Mouse (Mus musculus): Measurements from ENCODE around the gene Toporsl. TPM values are rescaled to one million over a fixed set of nuclear protein-coding genes. Genes with fewer than 3 reads are reported as not detected.

Toporsl gene
- not detected for total RNA-seq (2021)
- long read RNA-seq, experiment 1, result 0 reads
- long read RNA-seq, experiment 2, result 0 reads

DNA sequence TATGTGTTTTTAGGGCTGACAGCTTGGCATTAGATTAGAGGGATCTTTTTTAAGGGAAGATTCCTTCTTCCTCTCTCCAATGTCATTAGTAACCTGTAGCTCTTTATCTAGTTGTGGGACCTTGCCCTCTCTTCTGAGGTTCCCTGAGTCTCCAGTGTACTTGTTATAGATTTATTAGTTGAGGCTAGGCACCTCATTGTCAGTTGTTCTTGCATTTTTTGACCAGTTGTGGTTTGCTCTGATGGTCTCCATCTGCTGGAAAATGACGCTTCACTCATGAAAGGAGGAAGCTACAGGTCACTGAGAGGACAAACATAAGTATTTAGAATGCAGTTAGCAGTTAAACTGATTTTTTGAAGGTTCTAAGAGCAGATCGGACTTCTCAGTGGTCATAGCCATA is at the start of gene Toporsl:
Gene Toporsl (plus strand): TSS at position 348 of the 400 bp plus-strand sequence.
- no peak for DNase-seq (ENCODE audit: low spot score in 2 of 2)

DNA sequence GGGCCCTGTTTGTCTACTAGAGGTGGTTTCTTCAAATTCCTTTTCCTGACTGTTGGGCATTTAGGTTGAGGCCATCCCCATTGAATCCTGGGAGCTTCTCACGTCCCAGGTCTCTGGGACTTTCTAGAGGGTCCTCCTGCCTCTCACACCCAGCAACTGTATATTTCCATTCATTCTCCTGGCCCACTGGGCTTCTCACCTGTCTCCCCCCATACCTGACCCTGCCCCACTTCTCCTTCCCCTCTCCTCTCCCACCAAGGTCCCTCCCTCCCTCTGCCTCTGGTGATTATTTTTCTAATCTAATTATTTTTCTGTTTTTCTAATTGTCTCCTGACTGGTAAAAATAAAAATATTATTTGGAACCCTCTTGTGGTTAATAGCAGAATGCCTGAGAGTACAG is 38.4 kb upstream of the Toporsl start:
- DNase-seq (ENCODE audit: low spot score in 2 of 2), result no peak

DNA sequence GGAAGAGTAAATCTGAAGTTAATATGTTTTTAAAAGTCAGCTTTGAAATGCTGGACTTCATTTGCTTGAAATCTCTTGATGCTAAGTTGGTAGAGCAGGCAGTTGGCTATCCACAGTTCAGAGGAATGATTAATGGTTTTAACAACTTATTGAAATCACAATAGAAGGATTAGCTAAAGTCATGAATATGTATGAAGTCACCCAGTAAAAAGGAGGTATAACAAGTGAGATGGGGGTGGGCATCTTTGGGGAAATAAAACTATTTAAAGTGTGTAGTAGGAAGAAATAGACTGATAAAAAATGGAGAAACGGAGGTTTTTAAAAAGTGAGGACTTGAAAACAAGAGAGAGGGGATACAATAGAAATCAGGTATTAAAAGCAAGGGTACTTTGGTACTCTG is 38.0 kb upstream of the Toporsl start:
- no peak for DNase-seq (ENCODE audit: low spot score in 2 of 2)

DNA sequence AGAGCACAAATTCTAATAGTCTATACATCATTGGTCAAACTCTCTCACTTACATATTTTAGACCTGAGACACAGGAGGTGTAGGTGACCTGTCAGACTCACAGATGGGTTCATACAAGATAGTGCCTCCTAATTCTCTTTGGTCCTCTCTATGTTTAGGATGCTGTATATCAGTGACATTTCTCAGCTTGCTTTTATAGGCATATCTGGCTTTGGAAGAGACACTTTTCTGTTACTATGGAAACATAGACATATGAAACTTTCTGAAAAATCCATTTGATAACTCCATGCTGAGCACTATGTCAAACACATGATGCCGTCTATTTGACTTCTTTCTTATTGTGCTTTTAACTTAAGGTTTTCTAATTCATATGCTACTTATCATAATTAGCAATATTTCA is 32.2 kb upstream of the Toporsl start:
- DNase-seq (ENCODE audit: low spot score in 2 of 2), result no peak

DNA sequence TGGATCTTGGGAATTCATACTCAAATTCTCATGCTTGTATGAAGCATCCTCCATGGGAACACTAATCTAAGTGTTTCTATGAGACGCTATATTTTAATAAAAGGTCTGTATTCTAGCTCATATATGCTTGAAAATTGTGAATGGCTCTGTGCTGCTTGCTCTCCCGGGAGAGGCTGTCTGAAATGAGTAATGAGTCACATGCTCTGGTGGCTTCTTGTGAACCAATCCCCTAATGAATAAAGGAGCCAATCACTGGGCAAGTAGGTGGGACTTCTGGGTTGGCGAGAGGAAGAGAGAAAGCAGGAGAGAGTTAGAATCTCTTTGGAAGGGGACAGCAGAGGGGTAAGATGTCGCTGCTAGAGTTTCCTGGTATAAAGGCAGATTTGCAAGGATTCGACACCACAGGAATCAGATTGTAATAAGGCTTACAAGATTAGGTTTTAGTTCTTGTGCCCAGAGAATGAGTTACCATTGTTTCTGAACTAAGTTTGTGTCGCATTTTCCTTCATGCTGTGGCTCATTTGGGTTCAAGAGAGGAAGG is 9.8 kb upstream of the Toporsl start:
- DNase-seq (ENCODE audit: low spot score in 2 of 2), result no peak

DNA sequence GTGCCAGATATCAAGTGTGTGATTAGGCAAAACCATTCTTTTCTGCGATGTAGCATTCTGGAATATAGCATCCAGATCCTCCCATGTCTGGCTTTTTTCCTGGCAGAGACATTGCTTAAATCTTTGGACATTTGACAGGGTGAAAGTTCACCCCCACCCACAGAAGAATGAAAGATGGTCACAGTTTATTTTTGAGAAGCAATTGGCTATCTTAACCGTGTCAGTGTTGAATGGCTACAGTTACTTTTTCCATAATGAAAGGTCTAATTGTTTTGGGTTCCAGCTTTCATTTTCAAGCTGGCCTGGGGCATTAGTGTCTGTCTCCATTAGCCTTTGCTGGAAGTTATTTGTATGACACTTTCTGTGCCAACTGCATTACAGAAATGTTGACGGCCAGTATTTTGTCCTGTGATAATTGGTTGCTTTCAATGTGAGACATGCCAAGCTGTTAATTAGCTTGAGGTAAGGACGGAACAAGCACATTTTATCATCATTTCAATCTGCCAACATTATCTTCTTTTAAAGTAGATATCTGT is 2.2 kb upstream of the Toporsl start:
- no peak for DNase-seq (ENCODE audit: low spot score in 2 of 2)

DNA sequence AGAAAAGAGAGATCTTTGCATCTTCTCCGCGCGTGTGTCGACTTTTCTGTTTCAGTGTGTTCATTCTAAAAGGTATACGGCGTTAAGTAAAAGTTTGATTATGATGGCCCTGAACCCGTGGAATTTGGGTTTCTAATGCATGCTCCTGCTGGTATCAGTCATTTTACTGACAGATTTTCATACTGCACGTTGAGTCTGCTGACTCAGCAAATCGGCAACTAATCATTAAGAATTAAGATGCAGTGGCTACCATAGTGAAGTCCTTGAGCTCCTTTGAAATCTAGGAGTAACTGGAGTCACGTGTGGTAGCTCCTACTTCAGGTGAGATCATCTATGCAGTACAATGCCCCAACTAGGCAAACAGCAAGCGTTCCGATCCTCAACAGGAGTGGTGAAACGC is 1.4 kb upstream of the Toporsl start:
- no peak for DNase-seq (ENCODE audit: low spot score in 2 of 2)

DNA sequence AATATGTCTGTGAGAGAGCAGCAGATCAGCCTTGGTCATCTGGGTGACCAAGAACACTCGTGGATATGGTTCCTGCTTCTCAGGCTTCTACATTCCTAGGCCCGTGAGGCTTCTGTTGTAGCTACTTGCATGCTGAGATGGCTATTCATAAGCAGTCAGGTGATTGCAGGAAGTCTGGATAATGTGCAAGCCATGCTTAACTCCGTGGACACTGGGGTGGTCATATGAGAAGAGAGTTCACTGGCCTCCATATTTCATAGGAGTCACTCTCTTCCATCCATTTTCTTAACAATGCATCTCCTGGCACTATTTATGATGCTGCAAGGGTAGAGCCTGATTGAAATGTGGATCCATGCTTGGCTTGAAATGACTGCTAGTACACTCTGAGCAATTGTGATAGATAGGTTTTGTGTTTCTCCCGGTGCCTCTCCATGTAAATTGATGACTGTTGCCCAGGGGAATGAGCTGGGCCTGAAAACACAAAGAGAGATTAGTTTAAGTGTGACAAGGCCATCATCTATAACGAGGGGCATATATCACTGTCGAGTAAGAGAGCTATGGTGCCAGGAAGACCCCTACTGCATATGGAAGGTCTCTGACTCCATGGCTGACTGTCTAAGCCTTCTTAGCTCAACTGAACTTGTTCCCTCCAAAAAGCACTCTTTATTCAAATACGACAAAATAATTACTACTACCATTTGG is 2.3 kb downstream of the Toporsl start:
- no peak for DNase-seq (ENCODE audit: low spot score in 2 of 2)

DNA sequence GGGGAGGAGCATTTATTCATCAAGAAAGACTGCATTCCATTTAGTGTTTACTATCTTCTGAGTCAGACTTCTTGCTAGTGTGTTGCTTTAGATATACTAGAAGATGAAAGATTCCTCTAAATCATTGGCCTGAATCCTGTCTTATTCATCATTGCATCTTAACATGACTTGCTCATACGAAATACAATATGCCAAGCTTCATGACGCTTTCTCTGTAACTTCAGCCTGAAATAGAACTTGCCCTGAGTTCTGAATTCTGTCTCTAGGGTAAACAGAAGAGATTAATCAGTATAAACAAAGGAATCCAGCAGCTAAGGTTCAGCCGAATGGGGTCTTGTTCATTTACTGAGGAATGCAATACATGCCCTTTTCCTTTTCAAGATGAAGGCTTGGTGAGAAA is 10.8 kb downstream of the Toporsl start:
- no peak for DNase-seq (ENCODE audit: low spot score in 2 of 2)

DNA sequence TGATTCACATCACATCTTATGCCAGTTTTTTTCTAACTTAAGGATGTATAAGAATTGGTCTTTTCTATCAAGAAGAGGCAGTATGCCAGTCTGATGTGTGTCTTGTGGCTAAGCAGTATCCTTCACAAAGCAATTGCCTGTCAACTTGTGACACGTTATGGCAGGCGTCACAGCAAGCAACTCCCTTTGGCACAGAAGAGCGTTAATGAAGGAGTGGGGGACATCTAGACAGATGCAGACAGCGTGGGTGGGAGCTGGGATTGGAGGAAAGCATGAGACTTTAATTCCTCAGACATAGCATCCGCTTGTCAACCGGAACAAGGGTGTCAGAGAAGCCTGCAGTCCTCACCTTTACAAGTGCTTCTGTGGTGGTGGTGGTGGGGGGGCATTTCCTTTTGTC is 38.9 kb downstream of the Toporsl start:
- no peak for DNase-seq (ENCODE audit: low spot score in 2 of 2)

DNA sequence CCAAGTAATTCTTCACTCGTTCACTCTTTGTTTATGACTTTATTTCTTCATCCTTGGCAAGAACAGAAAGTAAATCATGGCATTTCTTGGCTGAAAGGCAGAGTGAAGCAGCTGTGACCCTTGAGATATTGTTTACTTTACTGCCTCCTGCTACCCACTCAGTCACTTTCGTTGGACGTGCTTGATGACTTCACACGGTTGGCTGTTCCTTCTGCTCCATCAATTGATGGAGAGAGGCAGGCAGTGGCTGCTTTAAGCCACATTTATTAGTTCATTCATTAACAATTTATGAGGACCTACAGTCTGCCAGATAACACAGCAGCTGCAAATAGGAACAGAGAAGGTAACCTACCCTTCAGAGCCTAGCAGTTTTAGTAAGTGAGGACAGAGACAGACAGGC is 51.7 kb downstream of the Toporsl start:
- no peak for DNase-seq (ENCODE audit: low spot score in 2 of 2)

DNA sequence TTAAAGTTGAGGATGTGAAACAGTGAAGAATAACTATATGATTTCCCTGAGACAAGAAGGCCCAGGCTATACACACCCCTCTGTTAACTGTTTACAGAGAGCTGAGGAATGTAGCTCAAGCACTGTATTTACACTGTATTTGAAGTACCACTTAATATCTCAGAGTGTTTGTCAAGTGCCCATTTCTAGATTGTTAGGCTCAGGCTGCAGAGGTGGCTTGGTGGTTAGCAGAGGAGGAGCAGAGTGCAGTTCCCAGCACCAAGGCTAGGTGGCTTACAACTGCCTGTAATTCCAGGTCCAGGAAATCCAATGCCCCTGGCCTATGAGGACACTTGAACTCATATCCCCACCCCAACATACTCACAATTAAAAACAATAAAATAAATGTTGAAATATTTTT is 63.6 kb downstream of the Toporsl start:
- DNase-seq (ENCODE audit: low spot score in 2 of 2), result no peak

DNA sequence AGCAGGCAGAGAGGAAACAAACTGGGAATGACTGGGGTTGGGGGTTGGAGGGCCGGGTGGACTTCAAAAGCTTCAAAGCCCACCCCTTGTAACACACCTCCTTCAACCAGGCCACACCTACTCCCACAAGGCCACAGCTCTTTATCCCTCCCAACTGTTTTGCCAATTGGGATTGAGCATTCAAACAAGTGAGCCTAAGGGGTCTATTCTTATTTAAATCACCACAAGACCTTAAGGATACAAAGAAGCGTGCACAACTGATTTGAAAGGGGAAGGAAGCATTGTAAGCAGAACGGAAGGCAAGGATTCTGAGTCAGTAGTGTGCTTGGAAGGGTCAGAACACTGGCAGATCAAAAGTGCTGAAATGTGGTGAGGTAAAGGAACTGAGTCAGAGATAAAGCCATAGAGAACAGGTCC is 64.6 kb downstream of the Toporsl start:
- DNase-seq (ENCODE audit: low spot score in 2 of 2), result no peak

DNA sequence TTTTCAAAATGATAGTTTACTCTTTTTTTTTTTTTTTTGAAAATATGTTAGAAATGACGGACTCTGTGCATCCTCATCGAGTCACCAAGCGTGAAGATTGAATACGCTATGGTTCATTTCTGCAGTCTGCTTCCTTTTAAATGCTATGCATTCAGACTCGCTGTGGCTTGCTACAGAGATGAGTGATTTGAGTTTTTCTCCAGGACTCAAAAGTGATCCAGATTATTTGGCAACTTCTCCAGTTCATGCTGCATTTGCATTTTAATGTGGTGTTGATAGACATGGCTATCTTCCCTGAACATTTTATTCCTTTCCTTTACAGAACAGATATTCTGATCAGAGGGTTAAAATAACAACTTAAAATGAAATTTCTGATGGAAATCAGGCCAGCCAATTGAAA is 65.2 kb downstream of the Toporsl start:
- DNase-seq (ENCODE audit: low spot score in 2 of 2), result no peak

Other genes starting within 250 kb of the Toporsl start
- 10 to 100 TPM; 31.4 to 32.8 TPM for gene Smc2, start 157.0 kb upstream of the Toporsl start, total RNA-seq (2021)
- gene Vma21-ps, start 99.0 kb upstream of the Toporsl start, total RNA-seq (2021), result not detected
- not detected for gene Olfr275, start 218.3 kb downstream of the Toporsl start, total RNA-seq (2021)